Mouse (Mus musculus): ENCODE measurements at regions not wholly inside any gene's neighbourhood (a gene's known extent, or its start where the extent isn't known, plus 50 kb on each side); places are given as distances from the start of the nearest gene placed in this dataset.

DNA sequence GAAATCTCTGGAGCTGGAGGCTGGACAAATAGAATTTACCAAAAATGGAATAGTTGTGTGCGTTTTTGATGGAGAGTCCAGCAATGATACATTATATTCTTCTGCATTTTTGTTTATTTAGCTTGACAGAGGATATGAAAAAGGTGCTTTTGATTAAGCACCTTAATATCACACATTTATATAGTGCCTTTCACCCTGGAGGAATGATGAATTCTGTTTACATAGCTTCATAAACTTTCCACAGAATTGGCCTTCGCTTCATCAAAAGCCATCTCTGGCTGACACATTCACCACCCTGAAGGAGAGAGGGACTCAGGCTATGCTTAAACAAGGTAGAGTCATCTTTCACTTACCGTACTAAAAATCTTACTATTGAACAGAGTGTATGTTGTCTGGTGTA, 208.0 kb upstream of the Chrm2 start:
- no peak overlapping the region for H3K4me2 ChIP-seq (ENCODE audit: low read depth, low read length)
- no peaks in the 10 kb centered on the region for H3K27me3 ChIP-seq (ENCODE audit: insufficient read depth, low read length)
- H3K9me3 ChIP-seq (ENCODE audit: low read length) = no peaks in the 10 kb centered on the region
- TF ChIP-seq EP300 (IDR thresholded peaks at IDR 0.05; ENCODE audit: low read depth) (no peak), CTCF (IDR thresholded peaks at IDR 0.05; ENCODE audit: low read depth) (no peak)
- no peaks in the 10 kb centered on the region for H3K4me1 ChIP-seq (ENCODE audit: insufficient read depth)
- 69% methylated on average over 3 of the region's 3 CpGs for WGBS (ENCODE audit: insufficient replicate concordance)
- H3K27ac ChIP-seq (ENCODE audit: low read depth) = no peak overlapping the region
- no peak overlapping the region for H3K4me3 ChIP-seq (ENCODE audit: low read depth, low read length)
- no peaks in the 10 kb centered on the region for H3K36me3 ChIP-seq (replicated peaks; ENCODE audit: insufficient read depth, low read length)
- H3K9ac ChIP-seq (replicated peaks) = no peak overlapping the region
- no peak for DNase-seq
- ATAC-seq = no peak

GRCm38 (mm10) chr6:36182698-36183097, 205.2 kb upstream of the Chrm2 start:
- Histone ChIP-seq H3K4me2 (ENCODE audit: low read depth, low read length) (no peak overlapping the region), H3K9me3 (ENCODE audit: low read length) (no peaks in the 10 kb centered on the region), H3K36me3 (replicated peaks; ENCODE audit: insufficient read depth, low read length) (no peaks in the 10 kb centered on the region), H3K4me1 (ENCODE audit: insufficient read depth) (no peaks in the 10 kb centered on the region), H3K27me3 (ENCODE audit: insufficient read depth, low read length) (no peaks in the 10 kb centered on the region), H3K4me3 (ENCODE audit: low read depth, low read length) (no peak overlapping the region), H3K27ac (ENCODE audit: low read depth) (no peak overlapping the region), H3K9ac (replicated peaks) (no peak overlapping the region)
- 49% methylated on average over 1 of the region's 1 CpGs for WGBS (ENCODE audit: insufficient replicate concordance)
- no peak for ATAC-seq
- TF ChIP-seq EP300 (IDR thresholded peaks at IDR 0.05; ENCODE audit: low read depth) (no peak), CTCF (IDR thresholded peaks at IDR 0.05; ENCODE audit: low read depth) (no peak)
- no peak for DNase-seq

DNA sequence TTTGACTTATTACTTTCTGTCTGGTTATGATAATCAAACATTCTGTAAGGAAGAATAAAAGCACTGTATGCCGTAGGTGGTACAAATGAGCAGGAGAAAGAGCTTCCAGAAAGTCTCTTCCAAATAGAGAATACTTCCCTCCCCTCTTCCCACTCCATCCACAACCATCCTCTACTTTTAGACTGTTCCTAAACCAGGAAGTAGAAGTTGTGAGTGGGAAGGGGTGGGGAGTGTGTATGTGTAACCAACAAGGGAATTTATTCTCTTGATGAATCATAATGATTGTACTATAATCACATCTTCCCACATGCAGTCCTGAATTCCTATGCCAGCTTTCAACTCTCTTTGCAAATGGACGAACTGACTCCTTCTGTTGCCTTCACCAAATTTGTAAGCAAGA, 181.2 kb upstream of the Chrm2 start:
- Histone ChIP-seq H3K4me3 (ENCODE audit: low read depth, low read length) (no peak overlapping the region), H3K9me3 (ENCODE audit: low read length) (no peaks in the 10 kb centered on the region), H3K36me3 (replicated peaks; ENCODE audit: insufficient read depth, low read length) (no peaks in the 10 kb centered on the region), H3K27ac (ENCODE audit: low read depth) (no peak overlapping the region), H3K27me3 (ENCODE audit: insufficient read depth, low read length) (no peaks in the 10 kb centered on the region), H3K9ac (replicated peaks) (no peak overlapping the region), H3K4me2 (ENCODE audit: low read depth, low read length) (no peak overlapping the region), H3K4me1 (ENCODE audit: insufficient read depth) (no peaks in the 10 kb centered on the region)
- WGBS (ENCODE audit: insufficient replicate concordance) = 67% methylated on average over 2 of the region's 2 CpGs
- no peak for DNase-seq
- no peak for ATAC-seq
- no peak for TF ChIP-seq CTCF (IDR thresholded peaks at IDR 0.05; ENCODE audit: low read depth)
- TF ChIP-seq EP300 (IDR thresholded peaks at IDR 0.05; ENCODE audit: low read depth) = no peak

DNA sequence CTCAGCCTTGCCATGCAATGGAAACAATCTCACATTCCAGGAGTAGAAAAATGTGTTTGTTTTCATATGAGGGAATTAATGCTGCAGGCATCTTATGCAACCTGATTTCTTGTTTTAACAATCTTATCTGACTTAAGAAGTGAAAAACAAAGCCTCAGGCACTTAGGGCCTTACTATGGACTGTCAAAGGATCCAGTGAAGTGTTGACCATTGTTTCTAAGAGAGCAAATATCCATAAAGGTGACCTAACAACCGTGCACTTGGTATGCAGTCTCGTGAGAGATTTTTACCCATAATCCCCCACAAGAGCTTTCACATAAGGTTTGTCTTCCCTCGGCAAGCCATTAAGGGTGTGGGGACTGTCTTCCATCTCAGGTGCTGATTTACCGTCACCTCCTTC, 166.6 kb upstream of the Chrm2 start:
- Histone ChIP-seq H3K27ac (ENCODE audit: low read depth) (no peak overlapping the region), H3K9me3 (ENCODE audit: low read length) (no peaks in the 10 kb centered on the region), H3K4me1 (ENCODE audit: insufficient read depth) (no peaks in the 10 kb centered on the region), H3K9ac (replicated peaks) (no peak overlapping the region), H3K27me3 (ENCODE audit: insufficient read depth, low read length) (no peaks in the 10 kb centered on the region), H3K4me2 (ENCODE audit: low read depth, low read length) (no peak overlapping the region), H3K36me3 (replicated peaks; ENCODE audit: insufficient read depth, low read length) (no peaks in the 10 kb centered on the region), H3K4me3 (ENCODE audit: low read depth, low read length) (no peak overlapping the region)
- no peak for DNase-seq
- no peak for TF ChIP-seq CTCF (IDR thresholded peaks at IDR 0.05; ENCODE audit: low read depth)
- no peak for TF ChIP-seq EP300 (IDR thresholded peaks at IDR 0.05; ENCODE audit: low read depth)
- WGBS (ENCODE audit: insufficient replicate concordance) = 74% methylated on average over 4 of the region's 4 CpGs
- no peak for ATAC-seq

- ATAC-seq = no peak
- H3K4me3 ChIP-seq (ENCODE audit: low read depth, low read length) = no peak overlapping the region
Observed at GRCm38 (mm10) chr6:36234438-36234837, 153.4 kb upstream of the Chrm2 start.

DNA sequence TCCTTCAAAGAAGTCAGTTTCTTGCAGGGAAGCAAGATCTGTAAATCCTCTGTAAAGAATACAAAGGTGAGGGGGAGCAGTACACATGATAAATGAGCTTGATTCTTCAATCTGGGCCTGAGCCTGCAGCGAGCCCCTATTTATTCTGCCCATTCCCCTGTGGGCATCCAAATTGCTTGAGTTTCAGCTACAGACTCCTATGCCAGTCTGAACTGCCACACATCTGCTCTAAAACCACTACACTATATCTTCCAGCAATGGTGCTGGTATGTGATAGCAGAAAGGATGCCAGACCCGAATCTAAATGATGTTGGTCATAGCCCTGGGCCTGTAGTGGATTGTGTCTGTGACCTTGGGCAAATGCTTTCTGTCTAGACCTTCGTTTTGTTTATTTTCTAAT, 140.9 kb upstream of the Chrm2 start:
- WGBS (ENCODE audit: insufficient replicate concordance) = 54% methylated on average over 3 of the region's 3 CpGs
- H3K4me1 ChIP-seq (ENCODE audit: insufficient read depth) = no peaks in the 10 kb centered on the region
- H3K9ac ChIP-seq (replicated peaks) = no peak overlapping the region
- no peak overlapping the region for H3K4me2 ChIP-seq (ENCODE audit: low read depth, low read length)
- H3K27me3 ChIP-seq (ENCODE audit: insufficient read depth, low read length) = no peaks in the 10 kb centered on the region
- no peak overlapping the region for H3K27ac ChIP-seq (ENCODE audit: low read depth)
- no peaks in the 10 kb centered on the region for H3K9me3 ChIP-seq (ENCODE audit: low read length)
- TF ChIP-seq EP300 (IDR thresholded peaks at IDR 0.05; ENCODE audit: low read depth) = no peak
- no peak for TF ChIP-seq CTCF (IDR thresholded peaks at IDR 0.05; ENCODE audit: low read depth)
- ATAC-seq (no peak), DNase-seq (no peak)
- no peak overlapping the region for H3K4me3 ChIP-seq (ENCODE audit: low read depth, low read length)
- H3K36me3 ChIP-seq (replicated peaks; ENCODE audit: insufficient read depth, low read length) = no peaks in the 10 kb centered on the region

More at GRCm38 (mm10) chr6:36234438-36234837, 153.4 kb upstream of the Chrm2 start:
- Histone ChIP-seq H3K27ac (ENCODE audit: low read depth) (no peak overlapping the region), H3K27me3 (ENCODE audit: insufficient read depth, low read length) (no peaks in the 10 kb centered on the region), H3K9me3 (ENCODE audit: low read length) (no peaks in the 10 kb centered on the region), H3K4me2 (ENCODE audit: low read depth, low read length) (no peak overlapping the region), H3K9ac (replicated peaks) (no peak overlapping the region), H3K36me3 (replicated peaks; ENCODE audit: insufficient read depth, low read length) (no peaks in the 10 kb centered on the region), H3K4me1 (ENCODE audit: insufficient read depth) (no peaks in the 10 kb centered on the region)
- no peak for DNase-seq
- WGBS (ENCODE audit: insufficient replicate concordance) = 48% methylated on average over 1 of the region's 1 CpGs
- TF ChIP-seq CTCF (IDR thresholded peaks at IDR 0.05; ENCODE audit: low read depth) = no peak
- no peak for TF ChIP-seq EP300 (IDR thresholded peaks at IDR 0.05; ENCODE audit: low read depth)

DNA sequence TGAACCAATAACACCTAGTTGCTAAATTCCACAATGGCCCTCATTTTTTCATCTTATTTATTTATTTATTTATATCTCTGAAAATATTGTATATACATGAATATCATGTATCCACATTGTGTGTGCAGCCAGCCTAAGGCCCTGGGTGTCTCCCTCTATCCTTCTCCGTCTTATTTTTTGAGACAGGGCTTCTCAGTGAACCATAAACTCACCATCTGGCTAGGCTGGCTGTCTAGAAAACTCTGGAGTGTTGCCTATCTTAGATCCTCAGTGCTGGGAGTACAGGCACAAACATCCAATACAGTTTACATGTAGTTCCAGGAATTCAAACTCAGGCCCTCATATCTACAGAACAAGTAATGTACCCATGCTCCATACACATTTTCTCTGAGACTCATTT, 139.7 kb upstream of the Chrm2 start:
- WGBS (ENCODE audit: insufficient replicate concordance) = 78% methylated on average over 1 of the region's 1 CpGs

More for the DNA sequence above, 139.7 kb upstream of the Chrm2 start:
- ATAC-seq (no peak), DNase-seq (no peak)
- no peak overlapping the region for H3K4me2 ChIP-seq (ENCODE audit: low read depth, low read length)
- H3K36me3 ChIP-seq (replicated peaks; ENCODE audit: insufficient read depth, low read length) = no peaks in the 10 kb centered on the region
- H3K27ac ChIP-seq (ENCODE audit: low read depth) = no peak overlapping the region
- no peaks in the 10 kb centered on the region for H3K4me1 ChIP-seq (ENCODE audit: insufficient read depth)
- H3K9me3 ChIP-seq (ENCODE audit: low read length) = no peaks in the 10 kb centered on the region
- no peaks in the 10 kb centered on the region for H3K27me3 ChIP-seq (ENCODE audit: insufficient read depth, low read length)
- H3K9ac ChIP-seq (replicated peaks) = no peak overlapping the region
- no peak overlapping the region for H3K4me3 ChIP-seq (ENCODE audit: low read depth, low read length)
- no peak for TF ChIP-seq EP300 (IDR thresholded peaks at IDR 0.05; ENCODE audit: low read depth)
- no peak for TF ChIP-seq CTCF (IDR thresholded peaks at IDR 0.05; ENCODE audit: low read depth)
